Mouse (Mus musculus) forebrain, embryonic 11.5 days (tissue): ENCODE results near the gene Ppp3ca. TPM values are rescaled to one million over a fixed set of nuclear protein-coding genes. Genes with fewer than 3 reads are reported as not detected.

ENCODE experiments used
- ATAC-seq: fragments of 200-750 bp; cut with Nextera tagmentation; replicated peaks from 2 replicates; pipeline ENCODE4 v1.8.0; 2017; ENCODE audit warnings: moderate TSS enrichment; ENCODE audit not compliant: low FRiP score
- DNase-seq: peaks from one replicate; pipeline ENCODE4 v3.0.0-alpha.2; 2017; ENCODE audit warnings: low spot score
- H3K27ac ChIP-seq: fragments of 300-500 bp; sonication (generic); 2 replicates; pipeline ENCODE4 v1.5.1; 2014; ENCODE audit warnings: low read depth, low read length
- H3K27me3 ChIP-seq: fragments of 300-500 bp; sonication (generic); 2 replicates; pipeline ENCODE4 v1.6.1; 2014; ENCODE audit warnings: mild to moderate bottlenecking, low read length, mixed read lengths; ENCODE audit not compliant: control insufficient read depth, insufficient read depth
- H3K36me3 ChIP-seq: fragments of 300-500 bp; sonication (generic); 2 replicates; pipeline ENCODE4 v1.6.1; 2014; ENCODE audit warnings: mild to moderate bottlenecking, low read length, moderate library complexity, mixed read lengths; ENCODE audit not compliant: control insufficient read depth, insufficient read depth
- H3K4me1 ChIP-seq: fragments of 300-500 bp; sonication (generic); replicated peaks from 2 replicates; pipeline ENCODE4 v1.6.1; 2014; ENCODE audit warnings: low read length, mixed read lengths; ENCODE audit not compliant: control insufficient read depth, insufficient read depth
- H3K4me2 ChIP-seq: fragments of 300-500 bp; sonication (generic); 2 replicates; pipeline ENCODE4 v1.6.1; 2014; ENCODE audit warnings: low read depth, mild to moderate bottlenecking, low read length, moderate library complexity, mixed read lengths; ENCODE audit not compliant: severe bottlenecking
- H3K4me3 ChIP-seq: fragments of 300-500 bp; sonication (generic); 2 replicates; pipeline ENCODE4 v1.5.1; 2014; ENCODE audit warnings: low read depth, low read length
- H3K9ac ChIP-seq: fragments of 300-500 bp; sonication (generic); 2 replicates; pipeline ENCODE4 v1.6.1; 2014; ENCODE audit warnings: low read length
- H3K9me3 ChIP-seq: fragments of 300-500 bp; sonication (generic); 2 replicates; pipeline ENCODE4 v1.6.1; 2016; ENCODE audit warnings: low read length, mixed read lengths; ENCODE audit not compliant: control insufficient read depth
- WGBS: fragments of 180-500 bp; shearing (Covaris S2); extraction: QIAGEN DNeasy Blood & Tissue Kit; methylation state at CpG from one replicate; pipeline ENCODE4 v1.1.7; 2014; 5-methylcytosine and 5-hydroxymethylcytosine counted together
- polyA plus RNA-seq: library from polyadenylated mRNA; unstranded; fragments of >200 nt; fragmentation: Nextera tagmentation; extraction: Ambion mirVana; gene quantifications from 2 replicates; pipeline ENCODE4 v1.2.1, GENCODE M21; 2014

Ppp3ca gene
- polyA plus RNA-seq, 1 experiment from 2014 or later = 59.0 TPM

DNA sequence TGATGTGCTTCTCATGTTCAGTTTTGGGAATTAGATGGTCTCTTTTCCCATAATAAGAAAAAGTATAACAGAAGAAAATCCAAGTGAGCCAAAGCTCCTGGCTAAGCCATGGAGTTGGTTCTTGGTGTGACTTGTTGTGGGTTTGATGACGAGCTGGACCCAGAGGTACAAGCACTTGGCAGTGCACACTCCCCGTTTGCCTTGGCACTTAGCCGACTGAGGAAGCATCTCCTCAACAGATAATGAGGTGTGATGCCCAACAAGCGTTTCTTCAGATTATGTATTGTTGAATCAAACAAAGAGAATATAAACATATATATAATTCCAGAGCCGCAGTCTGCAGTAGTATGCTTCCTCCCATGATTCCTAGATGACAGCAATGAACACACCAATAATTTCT is 101.8 kb downstream of the Ppp3ca start:
- Histone ChIP-seq H3K36me3 (no peaks in the 10 kb centered on the region), H3K9me3 (no peaks in the 10 kb centered on the region), H3K27ac (no peak overlapping the region), H3K4me1 (no peaks in the 10 kb centered on the region), H3K4me2 (no peak overlapping the region), H3K9ac (no peak overlapping the region), H3K27me3 (no peaks in the 10 kb centered on the region), H3K4me3 (no peak overlapping the region)
- DNase-seq (no peak), ATAC-seq (no peak)
- 94% methylated on average over 5 of the region's 5 CpGs for WGBS

DNA sequence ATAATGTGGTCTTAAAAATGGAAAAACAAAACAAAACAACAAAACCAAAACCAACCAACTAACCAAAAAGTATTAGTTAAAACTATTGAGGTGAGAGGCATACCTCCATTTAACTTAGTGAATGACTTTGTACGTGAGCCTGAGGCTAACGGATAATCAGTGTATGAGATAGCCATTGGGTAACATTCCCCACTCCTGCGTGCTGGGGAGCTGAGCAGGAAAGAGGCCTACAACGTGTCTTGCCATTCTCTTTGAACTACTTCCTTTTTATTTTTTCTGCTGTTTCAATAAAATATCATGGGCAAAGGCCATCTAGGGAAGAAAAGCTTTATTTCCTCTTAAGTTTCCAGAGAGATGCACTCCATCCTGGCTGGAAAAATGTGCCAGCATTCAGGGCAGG is 103.3 kb downstream of the Ppp3ca start:
- H3K36me3 ChIP-seq = no peaks in the 10 kb centered on the region
- H3K9ac ChIP-seq = no peak overlapping the region
- DNase-seq = no peak
- H3K27ac ChIP-seq = no peak overlapping the region
- WGBS = 82% methylated on average over 4 of the region's 4 CpGs
- no peak overlapping the region for H3K4me2 ChIP-seq
- no peaks in the 10 kb centered on the region for H3K9me3 ChIP-seq
- no peaks in the 10 kb centered on the region for H3K27me3 ChIP-seq
- H3K4me3 ChIP-seq = no peak overlapping the region
- no peaks in the 10 kb centered on the region for H3K4me1 ChIP-seq
- no peak for ATAC-seq

DNA sequence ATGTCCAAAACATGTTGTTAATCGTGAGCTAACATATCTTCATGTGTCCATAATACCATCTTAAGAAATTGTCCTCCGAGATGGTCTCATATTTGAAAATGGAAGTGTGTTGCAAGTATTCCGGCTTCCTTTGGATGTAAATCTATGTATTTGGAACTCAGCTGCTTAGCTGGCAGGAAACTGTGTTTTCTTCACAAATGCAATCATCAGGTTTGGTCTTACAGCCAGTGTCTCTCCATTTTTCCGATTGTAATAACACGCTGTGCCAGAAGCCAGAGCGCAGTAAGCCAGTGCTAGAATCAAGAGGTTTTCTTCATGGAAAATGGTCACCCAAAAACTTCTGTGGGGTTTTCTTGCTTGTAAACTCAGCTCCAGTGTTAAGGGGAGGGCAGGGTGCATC is 104.3 kb downstream of the Ppp3ca start:
- no peak overlapping the region for H3K27ac ChIP-seq
- H3K36me3 ChIP-seq = no peaks in the 10 kb centered on the region
- ATAC-seq (no peak), DNase-seq (no peak)
- no peaks in the 10 kb centered on the region for H3K4me1 ChIP-seq
- no peaks in the 10 kb centered on the region for H3K27me3 ChIP-seq
- no peaks in the 10 kb centered on the region for H3K9me3 ChIP-seq
- no peak overlapping the region for H3K4me3 ChIP-seq
- WGBS = 89% methylated on average over 6 of the region's 6 CpGs
- H3K4me2 ChIP-seq = no peak overlapping the region
- no peak overlapping the region for H3K9ac ChIP-seq

DNA sequence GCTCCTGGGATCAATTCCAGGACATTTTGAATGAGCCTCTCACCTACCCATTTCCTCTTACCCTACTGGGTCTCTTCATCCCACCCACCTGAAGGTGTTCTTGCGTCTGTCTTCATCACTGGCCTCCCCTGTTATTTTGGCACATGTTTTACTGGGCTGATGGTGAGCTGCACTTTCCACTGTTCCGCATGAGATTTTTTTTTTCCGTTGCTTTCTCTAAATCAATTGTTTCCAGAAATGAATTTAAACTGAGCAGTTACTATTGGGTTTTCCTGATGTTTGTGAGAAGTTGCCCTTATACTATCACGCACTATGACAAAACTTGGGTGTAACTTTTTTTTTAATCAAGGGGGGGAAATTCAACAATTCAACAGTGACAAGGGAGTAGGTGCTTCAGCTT is 106.6 kb downstream of the Ppp3ca start:
- Histone ChIP-seq H3K36me3 (no peaks in the 10 kb centered on the region), H3K27me3 (no peaks in the 10 kb centered on the region), H3K4me1 (no peaks in the 10 kb centered on the region), H3K4me3 (no peak overlapping the region), H3K9ac (no peak overlapping the region), H3K9me3 (no peaks in the 10 kb centered on the region), H3K27ac (no peak overlapping the region), H3K4me2 (no peak overlapping the region)
- 89% methylated on average over 4 of the region's 4 CpGs for WGBS
- ATAC-seq (no peak), DNase-seq (no peak)

DNA sequence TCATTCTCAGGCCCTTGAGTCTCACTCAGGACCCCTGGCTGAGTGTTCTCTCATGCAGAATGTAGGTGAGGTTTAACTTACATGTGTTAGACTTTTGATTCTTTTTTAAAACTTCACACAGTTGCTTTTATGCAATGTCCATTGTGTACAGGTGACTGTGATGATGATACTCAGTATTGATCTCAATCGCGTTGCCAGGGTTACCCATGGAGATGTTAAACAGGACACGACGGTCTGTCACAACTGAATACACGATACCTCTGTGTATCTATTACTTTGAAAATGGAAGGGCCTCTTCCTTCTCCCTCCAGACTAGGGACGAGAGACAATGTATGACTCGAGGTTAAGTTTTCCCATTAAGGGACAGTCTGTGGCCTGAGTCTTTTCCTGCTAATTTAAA is 107.5 kb downstream of the Ppp3ca start:
- Histone ChIP-seq H3K4me3 (no peak overlapping the region), H3K4me1 (no peaks in the 10 kb centered on the region), H3K9me3 (no peaks in the 10 kb centered on the region), H3K9ac (no peak overlapping the region), H3K36me3 (no peaks in the 10 kb centered on the region), H3K27ac (no peak overlapping the region), H3K4me2 (no peak overlapping the region), H3K27me3 (no peaks in the 10 kb centered on the region)
- ATAC-seq (no peak), DNase-seq (no peak)
- 90% methylated on average over 7 of the region's 7 CpGs for WGBS

DNA sequence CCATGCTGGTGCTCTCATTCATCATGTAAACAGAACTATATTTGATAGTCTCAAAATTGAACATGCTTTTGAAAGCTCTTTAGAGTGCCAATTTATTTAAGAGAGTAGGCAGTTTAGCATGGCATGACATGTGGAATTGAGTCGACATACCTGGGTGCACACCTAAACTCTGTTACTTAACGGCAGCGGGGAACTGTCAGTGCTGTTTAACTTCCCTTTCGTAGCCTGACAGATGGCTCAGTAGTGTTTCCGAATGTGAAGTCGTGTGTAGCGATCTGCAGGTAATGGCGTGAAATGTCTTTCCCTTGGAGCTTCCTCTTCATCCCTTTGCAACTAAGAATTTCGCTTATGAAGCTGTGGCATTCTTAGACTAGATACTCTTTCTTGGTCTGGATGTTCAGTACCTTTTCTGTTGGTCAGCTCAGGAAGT is 107.9 kb downstream of the Ppp3ca start:
- no peak for DNase-seq
- Histone ChIP-seq H3K27ac (no peak overlapping the region), H3K9ac (no peak overlapping the region), H3K9me3 (no peaks in the 10 kb centered on the region), H3K27me3 (no peaks in the 10 kb centered on the region), H3K4me3 (no peak overlapping the region), H3K4me1 (no peaks in the 10 kb centered on the region), H3K36me3 (no peaks in the 10 kb centered on the region), H3K4me2 (no peak overlapping the region)
- 95% methylated on average over 9 of the region's 9 CpGs for WGBS
- no peak for ATAC-seq

DNA sequence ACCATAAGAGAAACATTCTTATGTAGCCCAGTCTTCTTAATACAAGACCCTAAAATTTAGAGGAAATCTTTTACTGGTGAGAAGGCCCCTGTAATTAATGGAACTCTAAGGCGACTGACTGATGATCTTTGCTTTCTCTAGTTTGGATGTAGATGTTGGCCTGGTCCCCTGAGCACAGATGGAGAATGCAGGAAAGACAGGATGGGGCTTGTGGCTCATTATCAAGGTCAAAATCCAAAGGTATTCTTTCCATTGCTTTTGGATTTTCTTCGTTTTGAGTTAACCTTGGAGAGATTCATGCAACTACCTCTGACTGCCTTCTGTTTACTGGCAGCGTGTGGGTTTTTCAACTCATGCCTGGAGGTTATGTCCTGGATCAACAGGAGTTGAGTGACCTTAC is 110.4 kb downstream of the Ppp3ca start:
- H3K9ac ChIP-seq = no peak overlapping the region
- 94% methylated on average over 3 of the region's 3 CpGs for WGBS
- H3K27ac ChIP-seq = no peak overlapping the region
- no peaks in the 10 kb centered on the region for H3K36me3 ChIP-seq
- H3K4me2 ChIP-seq = no peak overlapping the region
- no peaks in the 10 kb centered on the region for H3K27me3 ChIP-seq
- ATAC-seq = no peak
- no peak for DNase-seq
- H3K4me3 ChIP-seq = no peak overlapping the region
- H3K9me3 ChIP-seq = no peaks in the 10 kb centered on the region
- H3K4me1 ChIP-seq = no peaks in the 10 kb centered on the region

DNA sequence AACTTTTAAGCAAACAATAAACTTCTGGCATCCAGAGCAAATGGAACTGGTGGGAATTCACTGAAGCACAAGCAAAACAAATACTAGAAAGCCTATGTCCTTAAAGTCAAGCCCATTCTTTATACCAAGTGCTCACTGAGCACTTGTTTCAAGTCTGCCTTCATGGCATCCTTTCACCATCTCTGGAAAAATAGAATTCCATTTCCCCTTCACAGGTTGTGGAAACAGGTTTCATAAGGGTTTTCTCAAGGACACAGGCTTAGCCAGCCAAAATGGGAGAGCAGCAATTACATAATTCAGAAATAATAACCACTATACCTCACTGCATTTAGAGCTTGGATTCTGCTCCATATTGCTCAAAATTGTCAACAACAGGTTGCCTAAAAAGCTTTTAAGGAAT is 112.1 kb downstream of the Ppp3ca start:
- no peaks in the 10 kb centered on the region for H3K4me1 ChIP-seq
- no peak overlapping the region for H3K4me3 ChIP-seq
- ATAC-seq (no peak), DNase-seq (no peak)
- no peak overlapping the region for H3K27ac ChIP-seq
- no peaks in the 10 kb centered on the region for H3K27me3 ChIP-seq
- no peak overlapping the region for H3K4me2 ChIP-seq
- H3K9ac ChIP-seq = no peak overlapping the region
- no peaks in the 10 kb centered on the region for H3K9me3 ChIP-seq
- no peaks in the 10 kb centered on the region for H3K36me3 ChIP-seq

DNA sequence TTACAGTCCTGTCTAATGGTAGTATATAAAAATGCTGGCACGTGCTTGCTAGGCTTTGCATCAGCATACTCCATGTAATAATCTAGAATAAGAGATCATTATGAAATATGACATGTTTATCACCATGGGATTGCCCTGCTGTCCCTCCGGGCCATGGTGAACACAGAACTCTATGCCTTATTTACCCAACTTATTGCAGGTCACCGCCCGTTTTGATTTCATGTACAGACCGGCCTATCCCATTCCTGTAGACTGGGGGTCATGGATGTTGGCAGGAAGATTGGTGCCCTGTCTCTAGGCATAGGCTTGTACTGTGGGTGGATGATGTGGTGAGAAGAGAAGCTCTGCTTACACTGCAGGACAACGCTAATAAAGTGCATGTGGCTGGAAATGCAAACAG is 115.8 kb downstream of the Ppp3ca start:
- Histone ChIP-seq H3K4me1 (no peaks in the 10 kb centered on the region), H3K4me3 (no peak overlapping the region), H3K27ac (no peak overlapping the region), H3K4me2 (no peak overlapping the region), H3K27me3 (no peaks in the 10 kb centered on the region), H3K36me3 (no peaks in the 10 kb centered on the region), H3K9ac (no peak overlapping the region), H3K9me3 (no peaks in the 10 kb centered on the region)
- WGBS = 97% methylated on average over 6 of the region's 6 CpGs
- no peak for ATAC-seq
- DNase-seq = no peak
